Mouse (Mus musculus) G1E (cell line): ENCODE measurements around the gene Gab2.

ENCODE experiments used
- CTCF ChIP-seq: IDR thresholded peaks from 2 replicates; pipeline ENCODE4 v1.5.1; 2012; ENCODE audit warnings: low read depth, low read length, inconsistent platforms, mixed read lengths
- POLR2AphosphoS5 ChIP-seq: IDR thresholded peaks from 2 replicates; pipeline ENCODE4 v1.6.1; 2012; ENCODE audit warnings: low read depth, low read length, inconsistent platforms; ENCODE audit not compliant: insufficient replicate concordance

- no peak for TF ChIP-seq POLR2AphosphoS5
- no peak for TF ChIP-seq CTCF
Measured at GRCm38 (mm10) chr7:97072061-97072460, 9.3 kb upstream of the Gab2 start.
